In the genomic region with DNA sequence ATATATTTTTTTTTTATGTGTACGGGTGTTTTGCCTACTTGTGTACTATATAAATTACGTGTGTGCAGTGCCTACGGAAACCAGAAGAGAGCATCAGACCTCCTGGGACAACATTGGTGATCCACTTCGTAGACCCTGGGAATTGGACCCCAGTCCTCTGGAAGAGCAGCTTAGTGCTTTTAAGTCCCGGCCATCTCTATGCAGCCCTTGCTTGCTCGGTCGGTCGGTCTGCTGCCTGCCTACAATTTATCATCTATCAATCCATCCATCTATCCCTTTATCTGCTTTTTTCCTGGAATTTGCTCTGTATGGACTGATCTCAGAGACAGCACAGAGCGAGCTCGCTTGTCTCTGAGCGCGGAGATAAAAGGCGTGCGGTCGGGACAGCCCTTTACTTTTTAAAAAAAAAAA, we compare ENCODE assay signal across 1 mouse cellular context.
TF ChIP-seq lines count a peak whose summit lies in the region.

No protein-coding gene starts in this region.

TF ChIP-seq in MEL, 35 proteins besides CTCF, POLR2A, EP300 and RAD21:
- TF ChIP-seq CHD1 (IDR thresholded peaks at IDR 0.05; ENCODE audit: low read depth, low read length): 0 out of 2 replicates have a peak, but pooled peaks have one; percentile 82
- no peak for TF ChIP-seq MEF2A (IDR thresholded peaks at IDR 0.05; ENCODE audit: extremely low read depth, insufficient replicate concordance, low read depth, low read length, poor library complexity, severe bottlenecking)
- TF ChIP-seq POLR2AphosphoS2 (IDR thresholded peaks at IDR 0.05; ENCODE audit: low read length): 0 out of 2 replicates have a peak, but pooled peaks have one; percentile 10
- no peak for TF ChIP-seq POLR2AphosphoS5 (IDR thresholded peaks at IDR 0.05; ENCODE audit: borderline replicate concordance, low read depth, low read length)
- no peak for TF ChIP-seq JUND (IDR thresholded peaks at IDR 0.05; ENCODE audit: low read depth, low read length)
- no peak for TF ChIP-seq MXI1 (IDR thresholded peaks at IDR 0.05; ENCODE audit: low read depth, low read length)
- peak; percentile 11 for TF ChIP-seq SMC3 (IDR thresholded peaks at IDR 0.05; ENCODE audit: low read depth, low read length)
- TF ChIP-seq E2F4 (IDR thresholded peaks at IDR 0.05; ENCODE audit: borderline replicate concordance, low read depth, low read length): 0 out of 2 replicates have a peak, but pooled peaks have one; percentile 12
- no peak for TF ChIP-seq RCOR1 (IDR thresholded peaks at IDR 0.05; ENCODE audit: low read depth, low read length)
